Mouse (Mus musculus) right cerebral cortex, postnatal 36 days (tissue): Measurements from ENCODE around the gene Fzd10.

ENCODE experiments used
- DNase-seq, 2 experiments: peaks; one replicate each; pipeline ENCODE4 v3.0.0; 2022; ENCODE audit warnings: low spot score in 2 of 2, mixed read lengths in 1 of 2

Fzd10 gene

GRCm38 (mm10) chr5:128600072-128601021, at the start of gene Fzd10:
Gene Fzd10, plus strand, starts transcription at chr5:128600844.
- no peak for DNase-seq

- DNase-seq, result no peak
Measured at GRCm38 (mm10) chr5:128551448-128551847, 49.2 kb upstream of the Fzd10 start.

- DNase-seq, result peak; percentile 18 to 23
Measured at GRCm38 (mm10) chr5:128552136-128552890, 48.3 kb upstream of the Fzd10 start.

- no peak for DNase-seq
Measured at GRCm38 (mm10) chr5:128558126-128558525, 42.5 kb upstream of the Fzd10 start.

- DNase-seq, result no peak
Measured at GRCm38 (mm10) chr5:128567313-128567712, 33.3 kb upstream of the Fzd10 start.

- DNase-seq, result no peak
Measured at GRCm38 (mm10) chr5:128568970-128569369, 31.7 kb upstream of the Fzd10 start.

- DNase-seq, result no peak
Measured at GRCm38 (mm10) chr5:128570091-128570490, 30.6 kb upstream of the Fzd10 start.

GRCm38 (mm10) chr5:128570848-128571247, 29.8 kb upstream of the Fzd10 start:
- no peak for DNase-seq

- DNase-seq, result no peak
Measured at GRCm38 (mm10) chr5:128571706-128572105, 28.9 kb upstream of the Fzd10 start.

- DNase-seq, result no peak
Measured at GRCm38 (mm10) chr5:128575997-128576579, 24.6 kb upstream of the Fzd10 start.

GRCm38 (mm10) chr5:128579047-128579650, 21.5 kb upstream of the Fzd10 start:
- no peak for DNase-seq

- DNase-seq, result no peak
Measured at GRCm38 (mm10) chr5:128580931-128581330, 19.7 kb upstream of the Fzd10 start.

GRCm38 (mm10) chr5:128581516-128581921, 19.1 kb upstream of the Fzd10 start:
- no peak for DNase-seq

- no peak for DNase-seq
Measured at GRCm38 (mm10) chr5:128589231-128589630, 11.4 kb upstream of the Fzd10 start.

GRCm38 (mm10) chr5:128593446-128593845, 7.2 kb upstream of the Fzd10 start:
- no peak for DNase-seq

- DNase-seq, result no peak
Measured at GRCm38 (mm10) chr5:128596813-128597212, 3.8 kb upstream of the Fzd10 start.

GRCm38 (mm10) chr5:128597381-128597780, 3.3 kb upstream of the Fzd10 start:
- DNase-seq, result no peak

GRCm38 (mm10) chr5:128598191-128598720, 2.4 kb upstream of the Fzd10 start:
- no peak for DNase-seq

GRCm38 (mm10) chr5:128598760-128599364, 1.8 kb upstream of the Fzd10 start:
- DNase-seq, result no peak

GRCm38 (mm10) chr5:128599365-128600071, 1.1 kb upstream of the Fzd10 start:
- DNase-seq, result no peak
